13 mouse cellular contexts compared by ENCODE assay signal in genomic region chr13:8644805-8645679, GRCm38 (mm10).
DNase-seq lines count a peak whose midpoint lies in the region; ATAC-seq and TF ChIP-seq lines count a peak whose summit lies in the region.
"Had no signal": no experiment of that assay in that cellular context is flagged by ENCODE, and none has a peak within 500 bp of the region (broad histone marks: within the 10 kb centered on the region; RNA-seq: fewer than 3 reads in every experiment).

No protein-coding gene starts in this region.

- no peaks in the 10 kb centered on the region for H3K36me3 ChIP-seq in C2C12 (ENCODE audit: control insufficient read depth, insufficient read depth)
- no peaks in the 10 kb centered on the region for H3K36me3 ChIP-seq in liver, postnatal 0 days (replicated peaks; ENCODE audit: insufficient read depth, low read length)
- H3K36me3 ChIP-seq: embryonic facial prominence, embryonic 12.5 days; hindbrain, embryonic 10.5 days had no signal

- no peaks in the 10 kb centered on the region for H3K79me2 ChIP-seq in C2C12 (ENCODE audit: control insufficient read depth, insufficient read depth)

- H3K9ac ChIP-seq in liver, postnatal 0 days (replicated peaks), result no peak overlapping the region
- H3K9ac ChIP-seq: embryonic facial prominence, embryonic 12.5 days had no signal

- no peaks in the 10 kb centered on the region for H3K27me3 ChIP-seq in C2C12 (ENCODE audit: control insufficient read depth, insufficient read depth, insufficient read length)
- H3K27me3 ChIP-seq in liver, postnatal 0 days (ENCODE audit: insufficient read depth, low read length), result no peaks in the 10 kb centered on the region
- H3K27me3 ChIP-seq: embryonic facial prominence, embryonic 12.5 days had no signal

- WGBS in liver, postnatal 0 days (ENCODE audit: insufficient replicate concordance), result 51% methylated on average over 9 of the region's 9 CpGs

- no peaks in the 10 kb centered on the region for H3K4me1 ChIP-seq in liver, postnatal 0 days (ENCODE audit: insufficient read depth)
- H3K4me1 ChIP-seq: embryonic facial prominence, embryonic 12.5 days; hindbrain, embryonic 10.5 days had no signal

- no peaks in the 10 kb centered on the region for H3K9me3 ChIP-seq in liver, postnatal 0 days (ENCODE audit: low read length)
- H3K9me3 ChIP-seq: embryonic facial prominence, embryonic 12.5 days; hindbrain, embryonic 10.5 days had no signal

- no peak for TF ChIP-seq CTCF in C2C12 (IDR thresholded peaks at IDR 0.05; ENCODE audit: control insufficient read depth, insufficient read depth, insufficient read length)
- no peak for TF ChIP-seq CTCF in liver, postnatal 0 days (IDR thresholded peaks at IDR 0.05; ENCODE audit: low read depth)

- ATAC-seq in liver, postnatal 0 days, result peak; percentile 72

- TF ChIP-seq EP300 in liver, postnatal 0 days (IDR thresholded peaks at IDR 0.05; ENCODE audit: low read depth), result no peak; the same call in 1 of the 2 replicates

- no peaks in the 10 kb centered on the region for H3K79me3 ChIP-seq in C2C12 (ENCODE audit: low read depth)

- H3K4me2 ChIP-seq in liver, postnatal 0 days (ENCODE audit: low read depth, low read length), result no peak overlapping the region
- H3K4me2 ChIP-seq: embryonic facial prominence, embryonic 12.5 days had no signal

- H3K4me3 ChIP-seq in C2C12 (ENCODE audit: insufficient read depth, poor library complexity, severe bottlenecking), result no peak overlapping the region
- H3K4me3 ChIP-seq in liver, postnatal 0 days (ENCODE audit: low read depth, low read length), result no peak overlapping the region
- H3K4me3 ChIP-seq: embryonic facial prominence, embryonic 12.5 days; hindbrain, embryonic 10.5 days had no signal

- peak overlapping the region; percentile 39; the same call in 1 of the 2 replicates for H3K27ac ChIP-seq in liver, postnatal 0 days (ENCODE audit: low read depth)
- H3K27ac ChIP-seq: embryonic facial prominence, embryonic 12.5 days; hindbrain, embryonic 10.5 days had no signal

- no peak overlapping the region for H3ac ChIP-seq in C2C12 (ENCODE audit: control insufficient read depth, insufficient read length, low read depth)

- DNase-seq in adrenal gland, postnatal 14 days, result peak; percentile 9
- no peak for DNase-seq in adrenal gland, postnatal 10 days
- DNase-seq in heart, adult 9 months (ENCODE audit: low spot score in 2 of 2), result peak; percentile 20 to 21
- DNase-seq in liver, postnatal 0 days, result no peak
- DNase-seq in spleen, postnatal 10 days (ENCODE audit: low spot score in 2 of 2), result no peak
- no peak for DNase-seq in spleen, adult 12 weeks (ENCODE audit: low spot score)
- no peak for DNase-seq in c-Kit-positive CD71-positive TER-119-positive erythroid progenitor cells, embryonic 14.5 days (ENCODE audit: low spot score)
- DNase-seq: cerebellum, adult 2 months; kidney, adult 2 months; thymus, postnatal 14 days had no signal

TF ChIP-seq in C2C12, 6 proteins besides CTCF, POLR2A, EP300 and RAD21:
- TF ChIP-seq MYOD1 (IDR thresholded peaks at IDR 0.05; ENCODE audit: control insufficient read depth, insufficient read length, low read depth) (no peak), MYOG (IDR thresholded peaks at IDR 0.05; ENCODE audit: control insufficient read depth, extremely low read depth, insufficient read length) (no peak), USF1 (IDR thresholded peaks at IDR 0.05; ENCODE audit: low read depth) (peak; percentile 90), CEBPB (IDR thresholded peaks at IDR 0.05; ENCODE audit: low read depth) (no peak), MAX (IDR thresholded peaks at IDR 0.05) (peak; percentile 20), FOSL1 (IDR thresholded peaks at IDR 0.05; ENCODE audit: insufficient read depth, low read length, poor library complexity, severe bottlenecking) (no peak)

Comparison
In these comparisons a context has a peak if more than half of its experiments do, and no peak if none do; other contexts are left out.
1. DNase-seq: peak in adrenal gland, postnatal 14 days (single experiment) and heart, adult 9 months (2 of 2); none in adrenal gland, postnatal 10 days (single experiment), liver, postnatal 0 days (single experiment), spleen, postnatal 10 days (0 of 2), spleen, adult 12 weeks (single experiment) and c-Kit-positive CD71-positive TER-119-positive erythroid progenitor cells, embryonic 14.5 days (single experiment).